Mouse (Mus musculus) CH12.LX (cell line): Measurements from ENCODE around the gene Vmn1r200. TPM values are rescaled to one million over a fixed set of nuclear protein-coding genes. Genes with fewer than 3 reads are reported as not detected.
A peak's percentile ranks its signal among the peaks of the same experiment; 100 is the strongest.
"Not testable (repeated sequence)": the region's sequence is repeated elsewhere in the genome, so short reads cannot be mapped to it uniquely, and the experiment has no call there.

Source experiments
- DNase-seq: peaks from one replicate; pipeline ENCODE4 v3.0.0-alpha.2; 2013; ENCODE audit errors: extremely low read depth
- H3K27ac ChIP-seq: 2 replicates; pipeline ENCODE4 v1.5.1; 2012; ENCODE audit warnings: low read depth, mild to moderate bottlenecking, control low read depth, moderate library complexity; ENCODE audit not compliant: insufficient read depth
- H3K27me3 ChIP-seq: replicated peaks from 2 replicates; pipeline ENCODE3; 2012; ENCODE audit warnings: inconsistent platforms
- H3K36me3 ChIP-seq, 2 experiments: replicated peaks in 1 of 2; 2 replicates each; pipeline versions ENCODE3 to v1.6.1; 2012; ENCODE audit warnings: inconsistent platforms in 1 of 2, low read length in 1 of 2, mild to moderate bottlenecking in 1 of 2, mixed read lengths in 1 of 2, moderate library complexity in 1 of 2; ENCODE audit not compliant: control insufficient read depth in 1 of 2, insufficient read depth in 1 of 2
- H3K4me1 ChIP-seq, 2 experiments: 2 replicates each; pipeline ENCODE4 v1.6.1; 2012; ENCODE audit warnings: inconsistent platforms in 1 of 2, moderate library complexity in 1 of 2; ENCODE audit not compliant: insufficient read depth in 2 of 2, control insufficient read depth in 1 of 2
- H3K4me2 ChIP-seq: 2 replicates; pipeline ENCODE4 v1.6.1; 2012; ENCODE audit warnings: low read depth, mild to moderate bottlenecking, control low read depth; ENCODE audit not compliant: poor library complexity, insufficient read depth, severe bottlenecking
- H3K4me3 ChIP-seq, 3 experiments: fragments of 150-350 bp in 1 of 3; sonication (generic) in 1 of 3; replicated peaks in 1 of 3; 2 replicates each; pipeline versions ENCODE3 to v1.5.1; 2011 to 2012; ENCODE audit warnings: low read depth in 2 of 3, low read length in 2 of 3, mild to moderate bottlenecking in 2 of 3, moderate library complexity in 2 of 3, control low read depth in 1 of 3, improper control_type of control experiment in 1 of 3, inconsistent platforms in 1 of 3, mixed read lengths in 1 of 3; ENCODE audit not compliant: poor library complexity in 1 of 3
- H3K79me2 ChIP-seq: replicated peaks from 2 replicates; pipeline ENCODE4 v1.6.1; 2012; ENCODE audit warnings: mild to moderate bottlenecking, moderate library complexity; ENCODE audit not compliant: control insufficient read depth, poor library complexity, insufficient read depth, severe bottlenecking; ENCODE audit errors: extremely low read depth
- H3K9ac ChIP-seq: 2 replicates; pipeline ENCODE4 v1.6.1; 2012; ENCODE audit warnings: low read depth, mild to moderate bottlenecking, control low read depth, moderate library complexity; ENCODE audit not compliant: insufficient read depth
- H3K9me3 ChIP-seq: replicated peaks from 2 replicates; pipeline ENCODE3; 2012; ENCODE audit warnings: low read length, inconsistent platforms, mixed read lengths
- CHD1 ChIP-seq: IDR thresholded peaks from 2 replicates; pipeline ENCODE4 v1.6.1; 2012; ENCODE audit warnings: low read depth, low read length, improper control_type of control experiment, inconsistent platforms
- CHD2 ChIP-seq: IDR thresholded peaks from 2 replicates; pipeline ENCODE4 v1.6.1; 2011; ENCODE audit warnings: low read length, improper control_type of control experiment
- CTCF ChIP-seq, 2 experiments: IDR thresholded peaks in 1 of 2; conservative IDR thresholded peaks in 1 of 2; 2 replicates each; pipeline ENCODE4 v1.5.1; 2011 to 2012; ENCODE audit warnings: low read depth in 2 of 2, low read length in 2 of 2, improper control_type of control experiment in 1 of 2, inconsistent platforms in 1 of 2, mild to moderate bottlenecking in 1 of 2, moderate library complexity in 1 of 2
- E2F4 ChIP-seq: IDR thresholded peaks from 2 replicates; pipeline ENCODE4 v1.6.1; 2011; ENCODE audit warnings: low read depth, low read length, improper control_type of control experiment; ENCODE audit not compliant: insufficient replicate concordance
- ETS1 ChIP-seq: conservative IDR thresholded peaks from 2 replicates; pipeline ENCODE4 v1.6.1; 2012; ENCODE audit warnings: low read depth, mild to moderate bottlenecking, inconsistent platforms, low read length, improper control_type of control experiment, moderate library complexity
- IRF4 ChIP-seq: IDR thresholded peaks from 2 replicates; pipeline ENCODE4 v1.6.1; 2014; ENCODE audit warnings: low read depth, mild to moderate bottlenecking, inconsistent platforms, low read length, improper control_type of control experiment
- MAX ChIP-seq: IDR thresholded peaks from 2 replicates; pipeline ENCODE4 v1.6.1; 2011; ENCODE audit warnings: low read length, improper control_type of control experiment
- MAZ ChIP-seq: IDR thresholded peaks from 2 replicates; pipeline ENCODE4 v1.6.1; 2012; ENCODE audit warnings: low read depth, mild to moderate bottlenecking, inconsistent platforms, low read length, improper control_type of control experiment, moderate library complexity
- MXI1 ChIP-seq: IDR thresholded peaks from 2 replicates; pipeline ENCODE4 v1.6.1; 2011; ENCODE audit warnings: mild to moderate bottlenecking, low read depth, low read length, improper control_type of control experiment
- MYC ChIP-seq: IDR thresholded peaks from 2 replicates; pipeline ENCODE4 v1.6.1; 2011; ENCODE audit warnings: low read depth, mild to moderate bottlenecking, improper control_type of control experiment, low read length
- NRF1 ChIP-seq: IDR thresholded peaks from 2 replicates; pipeline ENCODE4 v1.6.1; 2014; ENCODE audit warnings: low read depth, mild to moderate bottlenecking, inconsistent platforms, low read length, improper control_type of control experiment, moderate library complexity
- POLR2AphosphoS2 ChIP-seq: IDR thresholded peaks from 2 replicates; pipeline ENCODE4 v1.6.1; 2011; ENCODE audit warnings: low read depth, low read length, improper control_type of control experiment
- RAD21 ChIP-seq: IDR thresholded peaks from 2 replicates; pipeline ENCODE4 v1.6.1; 2011; ENCODE audit warnings: low read depth, mild to moderate bottlenecking, low read length, improper control_type of control experiment, moderate library complexity
- SIN3A ChIP-seq: IDR thresholded peaks from 2 replicates; pipeline ENCODE4 v1.6.1; 2012; ENCODE audit warnings: low read length, improper control_type of control experiment, inconsistent platforms
- TCF12 ChIP-seq: IDR thresholded peaks from 2 replicates; pipeline ENCODE4 v1.6.1; 2014; ENCODE audit warnings: low read depth, mild to moderate bottlenecking, inconsistent platforms, low read length, improper control_type of control experiment
- USF2 ChIP-seq: conservative IDR thresholded peaks from 2 replicates; pipeline ENCODE4 v1.6.1; 2011; ENCODE audit warnings: low read depth, low read length, improper control_type of control experiment
- ZC3H11A ChIP-seq: IDR thresholded peaks from 2 replicates; pipeline ENCODE4 v1.6.1; 2012; ENCODE audit warnings: low read depth, mild to moderate bottlenecking, inconsistent platforms, low read length, improper control_type of control experiment
- ZMIZ1 ChIP-seq: IDR thresholded peaks from 2 replicates; pipeline ENCODE4 v1.6.1; 2012; ENCODE audit warnings: low read depth, mild to moderate bottlenecking, inconsistent platforms, low read length, improper control_type of control experiment
- dilution Hi-C: fragments of 300-500 bp; cut with MboI; formaldehyde crosslinking; loops from 2 replicates; pipeline ENCODE4 v1.14.3; 2020; ENCODE audit warnings: low sequenced_read_pairs; ENCODE audit not compliant: extremely low pct_unique_long_range_greater_than_20kb, extremely low pct_ligation_motif_present
- in situ Hi-C: fragments of 300-500 bp; cut with MboI; formaldehyde crosslinking; loops from 3 replicates; pipeline ENCODE4 v1.14.3; 2019; ENCODE audit warnings: low sequenced_read_pairs, low pct_ligation_motif_present, low pct_unique_long_range_greater_than_20kb, mixed read lengths
- polyA plus RNA-seq: library from polyadenylated mRNA; unstranded; fragments of >175 nt; gene quantifications from 2 replicates; pipeline ENCODE4 v1.2.1, GENCODE M21; 2012; ENCODE audit warnings: low read depth; ENCODE audit not compliant: insufficient read length
- total RNA-seq, 2 experiments: library from RNA; depleted of rRNA; stranded (reverse); fragments of 300-350 nt in 1 of 2; fragments of >200 nt in 1 of 2; gene quantifications; 2 replicates each; pipeline ENCODE4 v1.2.3; 2012 to 2014

The Vmn1r200 gene
- total and polyA plus RNA-seq, 3 experiments = not detected

DNA sequence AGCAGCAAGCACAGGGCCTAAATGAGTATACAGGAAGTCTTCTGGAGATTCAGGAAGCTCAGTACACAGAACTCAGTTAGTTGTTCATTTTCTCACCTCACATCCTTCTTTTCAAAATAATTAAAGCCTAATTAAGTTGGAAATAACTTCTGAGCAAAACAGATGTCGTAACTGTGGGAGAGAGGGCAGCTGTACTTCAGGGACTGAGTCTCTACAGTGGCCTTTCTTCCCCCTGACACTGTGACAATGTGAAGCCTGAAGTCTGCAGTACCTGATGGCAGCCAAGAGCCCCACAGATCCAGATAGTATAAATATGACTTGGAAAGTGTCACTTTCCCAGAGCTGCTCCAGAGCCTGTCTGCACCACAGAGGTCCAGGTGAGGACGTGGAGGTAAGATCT, 10.7 kb upstream of the Vmn1r200 start, which contains the start of gene Vmn1r199:
Gene Vmn1r199 (plus strand): TSS at position 301 of the 400 bp plus-strand sequence.
- dilution Hi-C loops (no loop called here), in situ Hi-C loops (no loop called here)
- H3K9me3 ChIP-seq = no peaks in the 10 kb centered on the region

DNA sequence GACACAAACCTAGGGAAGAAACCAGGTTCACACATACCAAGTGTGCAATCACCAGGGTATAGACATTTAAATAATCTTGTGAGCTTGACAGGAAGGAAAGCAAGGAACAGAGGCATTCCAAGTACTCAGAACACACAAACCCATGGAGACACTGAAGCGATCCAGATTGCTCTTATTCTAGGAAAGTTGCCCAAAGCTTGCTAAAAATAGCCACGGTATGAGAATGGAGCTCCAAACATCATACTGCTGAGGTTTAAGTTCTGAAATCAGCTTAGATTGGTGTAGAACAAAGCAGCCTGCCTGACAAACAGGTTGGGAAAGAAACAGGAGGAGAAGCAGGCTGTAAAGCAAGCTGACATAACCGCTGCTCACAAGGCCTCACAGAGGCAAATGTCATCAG, 9.0 kb upstream of the Vmn1r200 start:
- H3K9me3 ChIP-seq, H3K9ac ChIP-seq, dilution Hi-C loops, H3K79me2 ChIP-seq, H3K36me3 ChIP-seq, H3K27ac ChIP-seq, in situ Hi-C loops, H3K4me3 ChIP-seq, H3K27me3 ChIP-seq, H3K4me2 ChIP-seq: not testable (repeated sequence)
- peaks cover 0 to 37% of the 10 kb centered on the region in 2 experiments; a peak in 2 of 4 replicates for H3K4me1 ChIP-seq
- DNase-seq = peak; percentile 9

More for the DNA sequence above, 10.7 kb upstream of the Vmn1r200 start, which contains the start of gene Vmn1r199:
- no peak for TF ChIP-seq E2F4
- no peak for TF ChIP-seq TCF12
- no peak for TF ChIP-seq CHD1
- TF ChIP-seq CTCF (conservative IDR thresholded peaks at IDR 0.05 in 1 of 2, IDR thresholded peaks at IDR 0.05 in 1 of 2; ENCODE audit: low read depth in 2 of 2, low read length in 2 of 2) = no peak
- TF ChIP-seq ZMIZ1 = no peak
- TF ChIP-seq MAZ = no peak
- no peak for TF ChIP-seq USF2
- TF ChIP-seq MXI1 = no peak
- no peak for TF ChIP-seq CHD2
- TF ChIP-seq ETS1 = no peak
- no peak for TF ChIP-seq NRF1
- no peak for TF ChIP-seq IRF4
- TF ChIP-seq POLR2AphosphoS2 = no peak
- no peak for TF ChIP-seq MYC
- no peak for TF ChIP-seq MAX
- TF ChIP-seq SIN3A = no peak
- no peak for TF ChIP-seq RAD21
- TF ChIP-seq ZC3H11A = no peak
- Histone ChIP-seq H3K4me2 (no peak within 1 kb of the TSS), H3K4me1 (peaks cover 0 to 37% of the 10 kb centered on the region in 2 experiments; a peak in 2 of 4 replicates), H3K36me3 (no peaks in the 10 kb centered on the region), H3K9ac (no peak within 1 kb of the TSS), H3K79me2 (no peaks in the 10 kb centered on the region), H3K4me3 (no peak within 1 kb of the TSS), H3K27me3 (no peaks in the 10 kb centered on the region), H3K27ac (no peak within 1 kb of the TSS)
- no peak for DNase-seq
